Mouse (Mus musculus) E14TG2a.4 (cell line): ENCODE measurements around the gene Cdca7l.

Source experiments
- CTCF ChIP-seq: conservative IDR thresholded peaks from 2 replicates; pipeline ENCODE4 v1.5.1; 2014; ENCODE audit warnings: low read length
- NANOG ChIP-seq: IDR thresholded peaks from 2 replicates; pipeline ENCODE4 v1.6.1; 2014; ENCODE audit warnings: borderline replicate concordance, low read length, mixed read lengths
- POU5F1 ChIP-seq: IDR thresholded peaks from 2 replicates; pipeline ENCODE4 v1.6.1; 2014; ENCODE audit warnings: low read length, borderline replicate concordance

DNA sequence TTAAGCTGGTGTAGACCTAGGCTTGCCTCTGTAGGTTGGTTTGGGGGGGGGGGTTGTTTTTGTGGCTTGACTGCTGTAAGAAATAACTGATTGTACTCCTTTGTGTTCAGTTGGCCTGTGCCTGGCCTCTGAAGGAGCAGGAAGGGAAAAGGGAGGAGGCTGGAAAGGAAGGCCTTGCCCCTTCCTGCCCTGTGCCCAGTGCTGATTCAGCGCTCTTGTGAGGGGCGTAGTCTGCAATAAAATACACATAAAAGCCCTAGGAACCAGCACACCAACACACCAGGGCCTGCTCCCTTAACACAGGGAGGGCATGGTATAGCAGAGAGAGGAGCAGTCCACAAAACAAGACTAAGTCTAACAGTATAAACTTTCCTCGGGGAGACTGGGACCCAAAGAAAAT lies 40.8 kb upstream of the Cdca7l start:
- TF ChIP-seq CTCF: no peak
- TF ChIP-seq POU5F1: no peak
- no peak for TF ChIP-seq NANOG
